Mouse (Mus musculus) mature B cell (primary cell): ENCODE data around the gene Hnf1a.
"Not testable (repeated sequence)": the region's sequence is repeated elsewhere in the genome, so short reads cannot be mapped to it uniquely, and the experiment has no call there.

ENCODE experiments used
- in situ Hi-C: fragments of 300-500 bp; cut with MboI; formaldehyde crosslinking; loops from 2 replicates; pipeline ENCODE4 v1.14.3; 2019

Gene Hnf1a

GRCm38 (mm10) chr5:114945072-114945471 lies 25.8 kb downstream of the Hnf1a start:
- in situ Hi-C loops: no loop called here

GRCm38 (mm10) chr5:114942766-114943130 lies 28.1 kb downstream of the Hnf1a start:
- in situ Hi-C loops: no loop called here

- in situ Hi-C loops: no loop called here
Observed at GRCm38 (mm10) chr5:114942074-114942765, 28.7 kb downstream of the Hnf1a start, which contains the start of gene 2210016L21Rik. Gene 2210016L21Rik, plus strand, starts transcription at chr5:114942158.

- in situ Hi-C loops: not testable (repeated sequence)
Observed at GRCm38 (mm10) chr5:114941138-114941537, 29.8 kb downstream of the Hnf1a start.

GRCm38 (mm10) chr5:114935838-114936237 lies 35.1 kb downstream of the Hnf1a start:
- in situ Hi-C loops: no loop called here

- in situ Hi-C loops: no loop called here
Observed at GRCm38 (mm10) chr5:114933206-114933605, 37.7 kb downstream of the Hnf1a start.

- in situ Hi-C loops: no loop called here
Observed at GRCm38 (mm10) chr5:114931626-114932025, 39.3 kb downstream of the Hnf1a start.

GRCm38 (mm10) chr5:114926753-114927152 lies 44.1 kb downstream of the Hnf1a start:
- in situ Hi-C loops: no loop called here

- in situ Hi-C loops: no loop called here
Observed at GRCm38 (mm10) chr5:114926153-114926684, 44.7 kb downstream of the Hnf1a start.

GRCm38 (mm10) chr5:114922998-114923473 lies 47.9 kb downstream of the Hnf1a start, which contains the start of gene Oasl1:
Gene Oasl1, plus strand, starts transcription at chr5:114923240.
- in situ Hi-C loops: no loop called here

- in situ Hi-C loops: no loop called here
Observed at GRCm38 (mm10) chr5:114922366-114922731, 48.5 kb downstream of the Hnf1a start.

GRCm38 (mm10) chr5:114921551-114922365 lies 49.1 kb downstream of the Hnf1a start:
- in situ Hi-C loops: no loop called here

- in situ Hi-C loops: not testable (repeated sequence)
Observed at GRCm38 (mm10) chr5:114917357-114917756, 53.5 kb downstream of the Hnf1a start.

GRCm38 (mm10) chr5:114916777-114917176 lies 54.1 kb downstream of the Hnf1a start:
- in situ Hi-C loops: no loop called here

- in situ Hi-C loops: no loop called here
Observed at GRCm38 (mm10) chr5:114915854-114916253, 55.0 kb downstream of the Hnf1a start.

- in situ Hi-C loops: no loop called here
Observed at GRCm38 (mm10) chr5:114914855-114915254, 56.0 kb downstream of the Hnf1a start.

GRCm38 (mm10) chr5:114913686-114914085 lies 57.2 kb downstream of the Hnf1a start:
- in situ Hi-C loops: no loop called here

- in situ Hi-C loops: no loop called here
Observed at GRCm38 (mm10) chr5:114908598-114909305, 62.1 kb downstream of the Hnf1a start.

- in situ Hi-C loops: no loop called here
Observed at GRCm38 (mm10) chr5:114902413-114902812, 68.5 kb downstream of the Hnf1a start.
